Mouse (Mus musculus) layer of hippocampus, adult 18-20 months (tissue): ENCODE measurements around the gene Zfp568. TPM values are rescaled to one million over a fixed set of nuclear protein-coding genes. Genes with fewer than 3 reads are reported as not detected.
A peak's percentile ranks its signal among the peaks of the same experiment; 100 is the strongest.

ENCODE experiments used
- DNase-seq, 2 experiments: peaks; one replicate each; pipeline ENCODE4 v3.0.0; 2022; ENCODE audit warnings: low spot score in 2 of 2
- total RNA-seq, 2 experiments: library from RNA; stranded (reverse); gene quantifications; 2 replicates each; pipeline ENCODE4 v1.2.3; 2021

The Zfp568 gene
- total RNA-seq, 2 experiments from 2014 or later = 3.5 to 4.5 TPM

GRCm38 (mm10) chr7:29987551-29987950 lies 3.8 kb downstream of the Zfp568 start:
- no peak for DNase-seq

GRCm38 (mm10) chr7:29989031-29989430 lies 5.3 kb downstream of the Zfp568 start:
- no peak for DNase-seq

DNA sequence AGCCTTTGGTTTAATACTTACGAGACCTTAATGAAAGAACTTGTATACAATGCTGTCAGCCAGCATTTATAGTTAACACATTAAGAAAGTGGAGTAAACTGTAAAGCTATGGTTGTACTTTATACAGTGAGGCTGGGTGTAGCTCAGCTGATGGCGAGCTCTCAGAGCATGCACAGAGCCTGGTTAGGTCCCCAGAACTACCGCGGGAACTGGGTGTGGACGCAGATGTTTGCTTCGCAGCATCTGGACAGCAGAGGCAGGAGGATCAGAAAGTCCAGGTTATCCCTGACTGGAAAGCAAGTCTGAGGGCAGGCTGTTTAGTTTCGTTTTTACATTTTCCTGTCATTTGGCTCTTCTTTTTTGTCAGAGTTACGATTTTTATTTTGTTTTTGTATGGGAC lies 8.9 kb downstream of the Zfp568 start:
- no peak for DNase-seq

DNA sequence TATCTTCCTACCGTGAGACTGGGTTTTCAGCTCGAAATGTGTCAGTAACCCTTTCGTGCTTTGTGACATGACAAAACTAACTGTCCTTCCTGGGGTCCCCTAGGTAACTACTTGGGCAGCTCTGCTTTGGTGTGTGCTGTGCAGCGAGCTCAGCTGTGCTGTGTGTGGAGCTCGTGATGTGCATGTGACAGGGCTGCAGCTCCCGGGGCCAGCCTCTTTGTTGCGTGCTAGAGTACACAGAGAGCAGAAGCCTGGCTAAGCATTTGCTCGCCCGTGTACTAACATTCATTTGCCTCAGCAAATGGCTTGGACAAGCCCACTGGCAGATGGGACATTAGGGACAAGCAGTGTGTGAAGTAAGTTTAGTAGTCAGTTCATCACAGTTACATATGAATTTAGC lies 9.6 kb downstream of the Zfp568 start:
- peak in 1 of 2 experiments; percentile 17 for DNase-seq

DNA sequence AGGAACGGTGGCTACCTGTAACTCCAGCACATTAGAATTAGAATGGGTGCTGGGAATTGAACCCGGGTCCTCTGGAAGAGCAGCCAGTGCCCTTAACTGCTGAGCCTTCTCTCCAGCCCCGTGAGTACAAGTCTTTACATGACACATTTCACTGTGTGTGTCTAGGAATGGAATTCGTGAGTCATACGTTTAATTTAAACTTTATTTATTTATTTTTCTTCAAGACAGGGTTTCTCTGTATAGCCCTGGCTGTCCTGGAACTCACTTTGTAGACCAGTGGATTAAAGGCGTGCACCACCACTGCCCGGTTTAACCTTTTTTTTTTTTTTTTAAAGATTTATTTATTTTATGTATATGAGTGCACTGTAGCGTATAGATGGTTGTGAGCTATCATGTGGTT lies 11.4 kb downstream of the Zfp568 start:
- DNase-seq = no peak

DNA sequence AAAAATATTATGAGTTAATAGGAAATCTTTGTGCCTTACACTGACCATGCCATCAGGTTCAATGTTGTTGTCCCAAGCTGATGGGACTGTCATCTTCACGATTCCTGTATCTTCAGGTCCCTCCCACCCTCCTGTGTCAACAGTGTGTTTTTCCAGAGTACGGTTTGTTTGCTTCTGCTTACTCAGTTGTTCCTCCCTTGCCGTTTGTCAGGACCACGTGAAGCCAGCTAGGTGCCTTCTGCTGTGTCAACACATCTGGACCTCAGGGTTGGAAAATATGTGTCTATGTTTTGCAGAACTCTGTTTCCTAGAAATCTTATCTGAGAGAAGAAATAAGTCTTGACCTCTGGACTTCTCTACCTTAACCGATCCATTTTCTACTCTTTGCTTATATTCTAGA lies 16.8 kb downstream of the Zfp568 start:
- no peak for DNase-seq

- DNase-seq = no peak
Observed at GRCm38 (mm10) chr7:30007601-30008000, 23.8 kb downstream of the Zfp568 start.

DNA sequence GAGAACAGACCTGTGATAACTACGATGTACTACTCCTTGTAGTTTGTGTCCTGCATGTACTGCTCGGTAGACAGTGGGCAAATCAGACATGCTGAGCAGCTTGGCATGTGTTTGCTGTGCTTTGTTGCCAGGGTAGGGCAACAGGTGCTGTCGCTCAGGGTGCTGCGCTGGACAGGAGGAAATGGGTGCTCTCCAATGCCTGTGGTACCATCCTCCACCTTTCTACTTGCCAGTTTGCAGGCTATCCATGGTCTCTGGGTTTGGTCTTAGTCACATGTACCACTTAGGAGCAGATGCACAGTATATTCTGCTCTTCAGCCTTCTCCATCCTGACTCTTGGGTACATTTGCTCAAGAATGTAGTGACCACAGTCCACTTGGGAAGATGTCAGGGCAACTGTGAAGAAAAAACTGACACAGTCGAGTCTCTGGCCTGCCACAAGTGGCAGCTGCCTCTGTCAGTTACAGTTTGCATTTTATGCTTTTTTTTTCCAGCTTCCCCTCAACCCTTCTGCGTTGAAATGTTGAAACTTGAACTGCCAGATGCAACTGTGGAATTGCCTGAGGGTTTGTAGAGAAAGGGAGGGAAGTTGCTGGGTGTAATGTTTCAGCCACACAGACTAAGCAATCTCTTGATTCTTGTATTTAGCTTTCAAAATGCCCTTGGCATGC lies 24.4 kb downstream of the Zfp568 start:
- no peak for DNase-seq

- DNase-seq = peak; percentile 33 to 51
Observed at GRCm38 (mm10) chr7:30009321-30010085, 25.7 kb downstream of the Zfp568 start.

GRCm38 (mm10) chr7:30010551-30011195 lies 26.9 kb downstream of the Zfp568 start:
- DNase-seq = peak in 1 of 2 experiments; percentile 36

GRCm38 (mm10) chr7:30012956-30013363 lies 29.2 kb downstream of the Zfp568 start:
- peak; percentile 46 to 84 for DNase-seq

- DNase-seq = peak in 1 of 2 experiments; percentile 51
Observed at GRCm38 (mm10) chr7:30017226-30017625, 33.5 kb downstream of the Zfp568 start.

DNA sequence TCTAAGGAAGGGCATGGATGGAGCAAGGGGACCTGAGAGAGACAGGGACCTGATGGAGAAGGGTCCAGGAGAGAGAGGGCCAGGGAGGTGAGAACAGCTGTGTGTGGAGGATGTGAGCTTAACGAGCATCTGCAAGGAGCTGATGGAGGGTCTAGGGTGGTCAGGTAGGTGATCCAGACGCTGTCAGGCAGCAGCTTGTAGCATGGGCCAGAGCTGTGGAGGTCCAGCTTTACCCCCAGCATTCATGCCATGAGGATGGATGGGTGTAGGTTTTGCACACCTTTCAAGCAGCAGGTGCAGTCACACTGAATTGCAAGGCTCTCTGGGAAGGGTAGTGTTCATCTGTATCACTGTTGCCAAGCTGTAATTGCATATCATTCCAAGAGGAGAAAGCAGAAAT lies 35.8 kb downstream of the Zfp568 start:
- no peak for DNase-seq

DNA sequence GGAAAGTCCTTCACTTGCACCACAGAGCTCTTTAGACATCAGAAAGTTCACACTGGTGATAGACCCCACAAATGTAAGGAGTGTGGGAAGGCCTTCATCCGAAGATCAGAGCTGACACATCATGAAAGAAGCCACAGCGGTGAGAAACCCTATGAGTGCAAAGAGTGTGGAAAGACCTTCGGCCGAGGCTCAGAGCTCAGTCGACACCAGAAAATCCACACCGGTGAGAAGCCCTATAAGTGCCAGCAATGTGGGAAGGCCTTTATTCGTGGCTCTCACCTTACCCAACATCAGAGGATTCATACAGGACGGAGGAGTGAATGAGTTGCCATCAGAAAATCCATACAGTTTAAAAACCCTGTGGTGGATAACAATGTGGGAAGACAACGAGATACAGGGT lies 39.6 kb downstream of the Zfp568 start:
- DNase-seq = no peak

GRCm38 (mm10) chr7:30023800-30024199 lies 40.0 kb downstream of the Zfp568 start:
- no peak for DNase-seq

DNA sequence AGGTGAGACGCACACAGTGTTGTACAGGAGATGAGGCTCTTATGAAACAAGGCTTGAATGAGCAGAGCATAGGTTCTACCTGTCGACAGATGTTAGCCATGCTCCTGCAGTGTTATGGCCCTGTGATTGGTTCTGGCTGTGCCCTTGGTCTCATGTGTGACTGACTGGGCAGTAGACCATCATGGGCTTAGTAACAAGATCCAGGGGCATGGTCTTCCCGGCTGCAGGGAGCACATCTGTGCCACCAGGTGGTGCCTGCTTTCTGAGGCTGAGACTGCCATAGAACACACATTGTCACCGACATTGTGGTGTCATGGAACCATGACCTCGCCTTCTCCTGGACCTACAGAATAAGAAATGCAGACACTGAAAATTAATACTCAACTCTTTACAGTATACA lies 41.6 kb downstream of the Zfp568 start:
- no peak for DNase-seq

DNA sequence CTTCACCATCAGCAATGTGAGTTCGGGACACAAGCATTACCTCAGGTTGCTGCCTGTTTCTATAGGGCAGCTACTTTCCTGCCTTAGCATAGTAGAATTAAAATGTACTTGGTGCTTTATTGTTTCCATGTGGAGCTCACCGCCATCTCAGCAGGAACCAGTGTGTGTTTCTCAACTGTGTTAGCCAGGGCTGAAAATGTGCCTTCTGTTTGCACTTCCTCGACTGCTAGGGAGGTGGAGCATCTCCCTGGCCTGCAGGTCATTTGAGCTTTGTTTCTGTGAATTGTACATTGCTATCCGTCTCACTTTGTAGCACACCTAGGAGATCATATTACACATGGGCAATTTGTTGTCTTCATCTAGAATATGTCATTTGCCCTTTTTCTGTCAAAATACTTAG lies 43.6 kb downstream of the Zfp568 start:
- DNase-seq = no peak

- no peak for DNase-seq
Observed at GRCm38 (mm10) chr7:30028572-30028971, 44.8 kb downstream of the Zfp568 start.

DNA sequence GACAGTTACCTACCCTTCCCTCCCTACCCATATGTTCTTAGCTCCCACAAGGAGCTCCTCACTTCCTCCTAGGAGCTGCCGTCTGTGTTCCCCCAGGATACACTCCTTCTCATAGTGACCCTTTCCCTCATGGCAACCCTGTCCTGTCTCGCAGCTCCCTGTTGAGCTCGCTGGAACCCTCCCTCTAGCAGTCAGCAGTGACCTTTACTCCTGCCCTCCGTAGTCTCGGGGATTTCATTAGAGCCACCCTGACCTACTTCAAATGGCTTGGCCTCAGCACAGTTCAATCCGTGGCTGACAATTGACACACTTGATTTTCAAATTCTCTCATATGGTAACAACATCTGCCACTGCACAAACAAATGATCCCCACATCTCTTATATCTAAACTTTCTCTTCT lies 46.9 kb downstream of the Zfp568 start:
- DNase-seq = no peak

DNA sequence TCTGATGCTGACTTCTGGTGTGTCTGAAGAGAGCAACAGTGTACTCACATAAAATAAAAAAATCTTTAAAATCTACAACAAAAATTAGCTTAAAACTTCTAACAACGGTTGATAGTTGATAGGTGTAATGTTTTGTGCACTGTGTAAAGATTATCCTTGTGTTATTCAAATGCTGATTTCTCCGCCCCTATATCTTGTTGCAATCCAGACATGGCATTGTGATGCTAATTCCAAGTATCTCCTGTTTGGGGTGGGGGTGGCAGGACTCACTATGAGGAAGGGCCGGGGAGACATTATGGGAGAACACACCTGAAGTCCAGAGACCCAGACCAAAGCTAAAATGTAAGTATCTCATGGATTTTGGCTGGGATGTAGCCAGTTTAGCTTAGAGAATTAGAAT lies 47.6 kb downstream of the Zfp568 start:
- no peak for DNase-seq

DNA sequence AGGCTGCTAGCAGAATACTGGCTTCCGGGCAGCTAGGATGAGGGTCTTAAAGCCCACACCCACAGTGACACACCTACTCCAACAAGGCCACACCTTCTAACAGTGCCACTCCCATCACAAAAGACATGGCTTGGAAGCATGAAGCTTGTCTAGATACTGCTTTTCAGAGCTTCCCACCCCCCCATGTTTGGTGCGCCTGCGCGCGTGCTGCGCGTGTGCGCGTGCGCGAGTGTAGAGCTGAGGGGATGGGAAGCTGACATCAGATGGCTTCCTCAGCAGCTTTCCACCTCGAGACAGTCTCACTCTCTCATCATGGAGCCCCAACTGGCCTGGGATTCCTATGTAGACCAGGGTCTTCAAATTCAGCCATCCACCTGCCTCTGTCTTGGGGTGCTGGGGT lies 50.6 kb downstream of the Zfp568 start:
- no peak for DNase-seq

DNA sequence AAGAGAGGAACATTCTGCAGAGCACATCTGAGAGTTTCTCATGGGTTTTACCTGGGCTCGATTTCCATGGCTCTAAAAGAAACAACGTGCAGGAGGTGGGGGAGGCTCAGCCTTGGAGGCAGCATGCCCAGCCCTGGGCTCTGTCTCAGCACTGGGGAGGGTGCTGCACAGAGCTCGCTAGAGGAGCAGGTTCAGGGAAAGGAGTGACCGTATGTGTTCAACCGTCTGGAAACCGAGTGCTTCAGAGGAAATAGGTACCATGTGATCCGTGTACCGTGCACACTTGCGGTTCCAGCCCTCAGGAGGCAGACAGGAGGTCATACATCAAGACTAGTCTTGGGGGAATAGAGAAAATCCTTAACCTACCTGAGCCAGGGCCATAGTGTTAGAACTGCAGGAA lies 60.6 kb downstream of the Zfp568 start:
- no peak for DNase-seq
